Mouse (Mus musculus) heart, embryonic 14.5 days (tissue): Measurements from ENCODE around the gene Tmem178. TPM values are rescaled to one million over a fixed set of nuclear protein-coding genes. Genes with fewer than 3 reads are reported as not detected.

Experiments used
- polyA plus RNA-seq: library from polyadenylated mRNA; unstranded; fragments of >200 nt; fragmentation: Nextera tagmentation; extraction: Ambion mirVana; gene quantifications from 2 replicates; pipeline ENCODE4 v1.2.1, GENCODE M21; 2014

Tmem178 gene
- polyA plus RNA-seq, 1 experiment from 2014 or later = 7.0 TPM

Other genes with a start within 250 kb of the Tmem178 start
- 29.1 and 29.6 TPM in 2 replicates for gene Map4k3, start 216.1 kb upstream of the Tmem178 start, polyA plus RNA-seq
- 11.1 and 11.3 TPM in 2 replicates for gene Thumpd2, start 120.5 kb downstream of the Tmem178 start, polyA plus RNA-seq